Mouse (Mus musculus) left cerebral cortex, adult 9 months (tissue): ENCODE data around the gene Usp2.

Experiments used
- DNase-seq, 2 experiments: peaks; one replicate each; pipeline ENCODE4 v3.0.0; 2022; ENCODE audit warnings: low spot score in 2 of 2

The Usp2 gene

GRCm38 (mm10) chr9:44066785-44067225, at the start of gene Usp2:
TSS of gene Usp2 (plus strand) at chr9:44067021.
- peak; percentile 98 to 100 for DNase-seq

DNA sequence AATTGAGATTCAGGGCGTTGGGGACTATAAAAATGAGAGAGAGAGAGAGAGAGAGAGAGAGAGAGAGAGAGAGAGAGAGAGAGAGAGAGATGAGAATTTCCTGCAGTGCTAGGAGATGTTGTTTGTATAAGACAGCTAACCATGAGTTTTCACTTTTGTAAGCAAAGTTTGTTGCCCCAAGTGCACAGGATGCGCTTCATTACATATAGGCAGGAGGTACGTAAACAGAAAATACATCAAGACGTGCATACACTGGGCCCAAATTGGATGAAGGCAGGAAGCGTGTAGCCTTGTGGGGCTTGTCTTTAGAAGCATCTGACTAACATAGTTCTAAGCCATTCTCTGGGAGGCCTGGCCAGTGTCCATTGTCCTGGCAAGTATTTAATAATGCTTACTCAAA, 49.0 kb upstream of the Usp2 start:
- DNase-seq, result no peak

DNA sequence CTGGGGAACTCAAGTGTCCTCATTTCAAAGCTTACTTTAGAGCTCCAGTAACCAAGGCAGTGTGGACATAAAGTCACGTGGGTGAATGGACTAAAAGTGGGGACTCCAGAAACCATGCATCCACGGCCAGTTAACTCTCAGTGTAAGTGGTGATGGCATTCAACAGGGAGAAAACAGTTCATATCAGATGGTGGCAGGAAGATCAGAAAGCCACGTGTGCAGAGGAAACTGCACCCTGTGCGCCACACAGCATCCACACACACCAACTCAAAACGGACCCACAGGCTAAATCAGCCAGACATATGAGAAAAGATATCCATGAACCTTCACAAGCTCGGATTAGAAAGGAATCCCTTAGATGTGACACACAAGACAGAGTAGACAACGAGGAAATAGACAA, 46.8 kb upstream of the Usp2 start:
- DNase-seq, result no peak

DNA sequence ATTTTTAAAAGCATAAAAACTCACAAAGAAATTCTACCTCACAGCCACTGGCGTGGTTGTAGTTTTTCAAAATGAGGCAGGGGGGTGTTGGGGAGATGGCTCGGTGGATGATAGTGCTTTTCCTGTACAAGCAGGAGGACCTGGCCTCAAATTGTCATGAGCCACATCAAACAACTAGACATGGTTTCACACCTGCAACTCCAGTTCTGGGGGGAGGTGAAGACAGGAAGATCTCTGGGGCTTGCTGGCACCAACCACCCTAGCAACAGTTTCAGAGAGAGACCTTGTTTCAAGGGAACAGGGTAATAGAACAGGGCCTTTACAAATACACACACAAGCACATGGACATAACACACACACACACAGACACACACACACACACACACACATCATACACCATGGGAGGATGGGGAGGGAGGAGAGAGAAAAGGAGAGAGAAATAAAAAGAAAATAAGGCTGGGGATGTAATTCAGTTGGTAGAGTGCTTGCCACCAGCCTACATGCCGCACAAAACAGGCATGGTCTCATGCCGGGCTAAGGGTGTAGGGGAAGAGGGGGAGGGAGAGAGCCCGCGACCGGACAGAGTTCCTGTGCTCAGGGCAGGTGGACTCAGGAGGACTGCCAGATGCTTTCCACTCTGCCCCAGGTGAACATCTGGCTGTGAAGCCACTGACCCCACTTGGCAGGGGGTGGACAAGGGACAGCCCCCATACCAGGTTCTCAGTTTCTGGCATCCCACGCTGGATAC, 44.5 kb upstream of the Usp2 start:
- no peak for DNase-seq

DNA sequence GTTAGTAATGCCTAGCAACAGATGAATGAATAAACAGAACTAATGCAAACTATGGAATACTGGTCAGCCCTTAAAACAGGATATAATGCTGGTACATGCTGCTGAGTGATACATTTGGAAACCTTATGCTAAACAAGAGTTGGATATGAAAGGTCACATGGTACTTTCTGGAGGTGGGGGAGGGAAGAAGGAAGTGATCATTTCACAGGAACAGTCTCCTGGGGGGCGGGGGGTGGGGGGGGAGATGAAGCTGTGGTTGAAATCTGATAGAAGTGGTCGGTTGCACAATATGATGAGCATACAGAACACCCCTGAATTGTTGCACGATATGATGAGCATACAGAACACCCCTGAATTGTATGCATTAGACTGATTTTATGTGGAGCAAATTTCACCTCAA, 42.7 kb upstream of the Usp2 start:
- no peak for DNase-seq

- no peak for DNase-seq
Observed at GRCm38 (mm10) chr9:44029580-44030236, 37.1 kb upstream of the Usp2 start.

DNA sequence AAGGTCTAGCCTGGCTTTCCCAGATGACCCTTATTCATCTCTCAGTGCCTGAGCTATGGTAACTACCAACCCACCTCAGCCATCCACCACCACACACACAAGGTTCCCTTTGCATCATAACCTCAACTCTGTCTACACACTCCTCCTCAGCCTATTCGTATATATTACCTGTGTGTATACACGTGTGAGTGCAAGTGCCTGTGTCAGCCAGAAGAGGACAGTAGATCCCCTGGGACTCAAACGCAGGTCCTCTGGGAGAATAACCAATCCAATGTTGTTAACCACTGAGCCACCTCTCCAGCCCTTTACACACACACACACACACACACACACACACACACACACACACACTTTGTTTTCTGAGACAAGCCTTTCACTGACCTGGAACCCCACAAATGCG, 36.2 kb upstream of the Usp2 start:
- DNase-seq, result no peak

GRCm38 (mm10) chr9:44031079-44031478, 35.7 kb upstream of the Usp2 start:
- DNase-seq, result no peak

DNA sequence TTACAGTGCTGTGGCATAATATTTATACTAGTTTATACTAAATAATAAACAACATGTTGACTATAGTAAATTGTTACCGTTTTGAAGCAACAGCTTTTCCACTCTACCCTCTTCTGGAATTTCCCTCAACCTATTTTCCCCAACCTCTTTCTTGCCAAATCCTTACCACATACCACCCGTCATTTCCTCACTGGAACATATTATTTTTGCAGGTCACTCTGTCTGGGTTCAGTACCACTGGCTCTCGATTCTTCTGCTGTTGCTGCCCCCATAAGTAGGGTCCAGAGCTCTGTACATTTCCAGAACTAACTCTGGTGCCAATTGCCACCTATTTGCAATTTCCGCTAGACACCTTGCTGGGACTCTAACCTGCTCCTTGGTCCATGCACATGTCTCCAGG, 34.9 kb upstream of the Usp2 start:
- no peak for DNase-seq

DNA sequence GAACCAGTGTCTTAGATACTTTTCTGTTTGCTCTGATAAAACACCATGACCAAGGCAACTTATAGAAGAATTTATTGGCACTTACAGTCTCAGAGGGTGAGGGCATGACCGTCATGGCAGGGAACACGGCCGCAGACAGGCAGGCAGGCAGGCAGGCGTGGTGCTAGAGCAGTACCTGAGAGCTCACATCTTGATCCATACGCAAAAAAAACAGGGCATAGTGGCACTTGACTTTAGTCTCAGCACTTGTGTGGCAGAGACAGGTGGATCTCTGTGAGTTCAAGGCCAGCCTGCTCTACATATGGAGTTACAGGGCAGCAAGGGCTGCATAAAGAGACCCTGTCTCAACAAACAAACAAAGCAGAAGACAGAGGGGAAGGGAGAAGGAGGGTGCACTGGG, 33.5 kb upstream of the Usp2 start:
- DNase-seq, result no peak

GRCm38 (mm10) chr9:44033957-44034727, 32.7 kb upstream of the Usp2 start:
- no peak for DNase-seq

DNA sequence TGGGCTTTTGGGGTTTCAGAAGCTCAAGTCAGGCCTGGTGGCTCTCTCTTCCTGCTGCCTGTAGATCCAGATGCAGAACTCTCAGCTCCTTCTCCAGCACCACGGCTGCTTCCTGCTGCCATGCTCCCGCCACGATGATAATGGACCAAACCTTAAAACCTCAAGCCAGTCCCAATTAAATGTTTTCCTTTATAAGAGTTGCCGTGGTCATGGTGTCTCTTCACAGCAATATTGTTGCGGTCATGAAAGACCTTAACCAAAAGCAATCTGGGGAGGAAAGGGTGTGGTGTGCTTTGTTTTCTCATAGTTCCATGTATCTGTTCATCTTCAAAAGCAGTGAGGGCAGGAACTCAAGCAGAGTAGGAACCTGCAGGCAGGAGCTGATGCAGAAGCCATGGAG, 29.7 kb upstream of the Usp2 start:
- no peak for DNase-seq

DNA sequence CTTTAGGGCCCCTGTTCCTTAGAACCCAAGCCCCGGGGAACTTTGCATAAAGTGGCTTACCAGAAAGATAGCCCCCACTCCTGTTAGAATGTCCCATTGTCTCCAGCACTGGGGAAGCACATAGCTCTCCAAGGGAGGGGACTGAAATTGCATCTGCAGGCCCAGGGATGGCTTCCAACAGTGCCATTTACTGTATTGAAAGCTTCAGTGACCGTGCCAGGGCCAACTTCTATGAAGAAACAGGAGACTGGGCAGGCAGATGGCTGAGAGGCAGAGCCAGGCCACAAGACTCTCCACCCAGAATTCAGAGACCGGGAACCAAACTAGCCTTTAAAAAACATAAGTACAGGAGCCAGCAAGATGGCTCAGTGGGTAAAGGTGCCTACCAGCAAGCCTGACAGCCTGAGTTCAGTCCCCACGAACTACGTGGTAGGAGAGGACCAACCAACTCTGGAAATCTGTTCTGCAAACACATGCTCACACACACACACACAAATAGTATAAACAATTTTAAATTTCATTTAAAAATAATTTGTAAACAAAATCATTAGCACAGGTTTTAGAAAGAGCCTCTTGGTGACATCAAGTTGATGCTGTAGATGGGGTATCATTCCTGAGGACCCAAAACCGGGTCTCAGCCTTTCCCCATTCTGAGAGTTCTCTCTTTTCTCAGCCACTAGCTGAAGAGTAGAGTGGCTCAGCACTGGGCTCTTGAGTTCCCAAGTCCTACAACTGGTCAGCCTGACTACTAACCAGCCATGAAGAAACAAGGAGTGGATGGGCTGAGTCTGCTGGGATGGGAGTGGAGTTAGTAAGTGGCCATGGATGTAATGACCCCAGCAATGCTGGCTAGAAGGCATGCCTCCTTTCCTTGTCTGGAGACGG, 25.1 kb upstream of the Usp2 start:
- DNase-seq, result peak; percentile 95 to 99

DNA sequence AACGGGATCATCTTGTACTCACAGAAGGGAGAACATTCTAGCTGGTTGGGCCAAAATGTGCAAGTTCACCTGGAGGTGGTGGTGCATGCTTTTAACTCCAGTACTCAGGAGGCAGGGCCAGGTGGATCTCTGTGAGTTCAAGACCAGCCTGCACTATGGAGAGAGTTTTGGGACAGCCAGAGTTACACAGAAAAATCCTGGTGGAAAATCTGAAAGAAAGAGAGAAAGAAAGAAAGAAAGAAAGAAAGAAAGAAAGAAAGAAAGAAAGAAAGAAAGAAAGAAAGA, 24.5 kb upstream of the Usp2 start:
- DNase-seq, result no peak

DNA sequence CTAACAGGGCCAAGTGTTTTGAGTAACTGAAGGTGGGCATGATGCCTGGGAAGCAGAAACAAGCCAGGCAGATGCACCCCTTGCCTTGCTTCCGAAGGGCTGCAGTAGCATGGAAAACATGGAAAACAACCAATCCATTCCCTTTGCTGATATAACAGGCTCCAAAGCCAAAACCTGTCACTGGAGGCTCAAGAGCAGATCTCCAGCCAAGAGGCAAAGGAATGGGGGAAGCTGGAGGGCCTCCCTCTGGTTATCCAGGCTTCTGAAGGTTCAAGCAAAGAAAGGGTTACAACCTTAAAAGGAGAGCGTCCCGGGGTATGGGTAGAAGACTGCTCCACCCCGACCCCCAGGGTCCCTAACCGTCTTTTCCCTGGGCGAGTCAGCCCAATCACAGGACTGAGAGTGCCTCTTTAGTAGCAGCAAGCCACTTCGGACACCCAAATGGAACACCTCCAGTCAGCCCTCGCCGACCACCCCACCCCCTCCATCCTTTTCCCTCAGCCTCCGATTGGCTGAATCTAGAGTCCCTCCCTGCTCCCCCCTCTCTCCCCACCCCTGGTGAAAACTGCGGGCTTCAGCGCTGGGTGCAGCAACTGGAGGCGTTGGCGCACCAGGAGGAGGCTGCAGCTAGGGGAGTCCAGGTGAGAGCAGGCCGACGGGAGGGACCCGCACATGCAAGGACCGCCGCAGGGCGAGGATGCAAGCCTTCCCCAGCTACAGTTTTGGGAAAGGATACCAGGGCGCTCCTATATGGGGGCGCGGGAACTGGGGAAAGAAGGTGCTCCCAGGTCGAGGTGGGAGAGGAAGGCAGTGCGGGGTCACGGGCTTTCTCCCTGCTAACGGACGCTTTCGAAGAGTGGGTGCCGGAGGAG, 23.7 kb upstream of the Usp2 start, which contains the start of gene Thy1:
TSS of gene Thy1 (plus strand) at position 549 of the 872 bp plus-strand sequence.
- DNase-seq, result peak; percentile 100

- peak in 1 of 2 experiments; percentile 100 for DNase-seq
Observed at GRCm38 (mm10) chr9:44043708-44044425, 23.0 kb upstream of the Usp2 start.

DNA sequence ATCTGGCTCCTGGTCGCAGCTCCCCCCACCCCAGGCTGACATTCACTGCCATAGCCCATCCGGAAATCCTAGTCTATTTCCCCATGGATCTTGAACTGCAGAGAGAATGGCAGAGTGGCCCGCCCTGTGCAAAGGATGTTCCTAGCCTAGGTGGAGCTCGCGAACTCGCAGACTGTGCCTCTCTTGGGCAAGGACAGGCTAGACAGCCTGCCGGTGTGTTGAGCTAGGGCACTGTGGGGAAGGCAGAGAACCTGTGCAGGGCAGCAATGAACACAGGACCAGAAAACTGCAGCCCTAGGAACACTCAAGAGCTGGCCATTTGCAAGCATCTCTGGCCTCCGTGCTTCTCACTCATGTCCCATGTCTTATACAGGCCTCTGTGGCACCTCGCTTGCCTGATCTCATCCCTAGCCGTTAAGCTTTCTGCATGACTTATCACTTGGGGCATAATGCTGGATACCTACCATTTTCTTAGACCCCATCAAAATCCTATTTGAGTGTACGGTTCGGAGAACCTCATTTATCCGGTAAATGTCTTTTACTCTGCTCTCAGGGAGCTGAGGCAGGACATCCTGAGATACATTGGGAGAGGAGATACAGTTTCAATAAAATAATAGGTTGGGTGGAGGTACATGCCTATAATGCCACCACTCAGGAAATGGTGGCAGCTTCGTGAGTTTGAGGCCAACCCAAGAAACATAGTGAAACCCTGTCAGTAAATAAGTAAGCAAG, 22.2 kb upstream of the Usp2 start:
- peak; percentile 99 to 100 for DNase-seq

- peak; percentile 96 to 99 for DNase-seq
Observed at GRCm38 (mm10) chr9:44045158-44045883, 21.5 kb upstream of the Usp2 start.

GRCm38 (mm10) chr9:44045884-44046272, 20.9 kb upstream of the Usp2 start:
- DNase-seq, result no peak
